Mouse (Mus musculus) bone marrow, adult 2 months (tissue): Measurements from ENCODE around the gene Trex1.

Source experiments
- CTCF ChIP-seq: fragments of 200-500 bp; IDR thresholded peaks from 2 replicates; pipeline ENCODE4 v1.5.1; 2011; ENCODE audit warnings: low read length, control low read depth; ENCODE audit not compliant: control insufficient read depth, insufficient read depth
- POLR2A ChIP-seq: fragments of 200-500 bp; IDR thresholded peaks from 2 replicates; pipeline ENCODE4 v1.6.1; 2011; ENCODE audit warnings: low read depth, mild to moderate bottlenecking, control low read depth, low read length, borderline replicate concordance; ENCODE audit not compliant: control insufficient read depth

DNA sequence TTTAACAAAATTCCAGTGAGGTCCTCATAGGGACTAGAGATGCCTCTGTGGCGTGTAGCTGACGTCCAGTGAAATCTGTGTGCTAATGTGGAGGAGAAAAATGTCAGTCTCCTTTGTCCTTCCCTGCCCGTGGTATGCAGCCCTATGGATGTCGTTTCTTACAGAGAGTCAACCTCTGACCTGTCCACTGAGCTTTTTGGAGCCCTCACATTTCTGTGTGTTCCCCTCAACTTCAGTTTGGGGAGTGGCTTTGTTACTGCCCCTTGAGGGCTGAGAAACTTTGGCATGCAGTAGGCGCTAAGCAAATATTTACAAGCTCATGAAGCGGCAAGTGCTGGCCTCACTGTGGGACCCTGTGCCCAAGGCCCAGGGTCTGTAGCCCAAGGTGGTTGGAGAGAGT, 37.8 kb upstream of the Trex1 start:
- TF ChIP-seq CTCF (no peak), POLR2A (no peak)
